Mouse (Mus musculus): Measurements from ENCODE around the gene Pjvk. TPM values are rescaled to one million over a fixed set of nuclear protein-coding genes. Genes with fewer than 3 reads are reported as not detected.
A peak's percentile ranks its signal among the peaks of the same experiment; 100 is the strongest.

The Pjvk gene
- polyA plus RNA-seq, 1 experiment from 2014 or later, result 1.1 TPM

DNA sequence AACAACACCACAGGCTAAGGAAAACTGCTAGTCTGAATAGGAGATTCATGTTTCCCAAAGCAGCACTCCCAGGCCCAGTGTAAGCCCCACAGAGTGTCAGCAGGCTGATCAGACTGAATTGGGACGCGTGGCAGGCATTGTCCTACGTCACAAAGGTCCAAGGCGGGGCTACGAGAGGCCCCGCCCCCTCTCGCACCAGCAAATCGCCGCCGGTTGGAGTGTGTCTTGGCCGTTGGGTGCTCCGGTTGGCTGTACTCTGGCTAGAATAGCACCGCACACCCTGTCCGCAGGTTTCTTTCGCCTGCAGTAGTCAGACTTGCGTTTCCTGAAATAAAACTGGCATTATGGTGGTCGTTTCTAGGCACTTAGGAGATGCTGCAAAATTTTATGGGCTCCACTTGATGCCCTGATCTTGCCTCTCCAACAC, 24.7 kb downstream of the Pjvk start, which contains the start of gene Fkbp7:
Gene Fkbp7 (minus strand): TSS at position 151 of the 427 bp plus-strand sequence.
- Histone ChIP-seq H3K4me2 (ENCODE audit: low read depth, low read length, severe bottlenecking) (peak within 1 kb of the TSS; percentile 65), H3K36me3 (ENCODE audit: control insufficient read depth, insufficient read depth, low read length) (no peaks in the 10 kb centered on the region), H3K9me3 (ENCODE audit: control insufficient read depth, low read length) (no peaks in the 10 kb centered on the region), H3K27ac (ENCODE audit: low read depth, low read length) (peak within 1 kb of the TSS; percentile 48), H3K27me3 (ENCODE audit: control insufficient read depth, insufficient read depth, low read length) (no peaks in the 10 kb centered on the region), H3K4me1 (replicated peaks; ENCODE audit: control insufficient read depth, insufficient read depth, low read length) (peaks cover 10% of the 10 kb centered on the region; the same call in 1 of the 2 replicates), H3K4me3 (ENCODE audit: low read depth, low read length) (peak within 1 kb of the TSS; percentile 34), H3K9ac (ENCODE audit: low read length) (peak within 1 kb of the TSS; percentile 69)
- DNase-seq (ENCODE audit: low spot score) (peak; percentile 96), ATAC-seq (replicated peaks; ENCODE audit: low FRiP score) (peak; percentile 95)
- 1% methylated on average over 17 of the region's 17 CpGs for WGBS

- Histone ChIP-seq H3K4me2 (ENCODE audit: low read depth, low read length, severe bottlenecking) (peak overlapping the region; percentile 65), H3K4me1 (replicated peaks; ENCODE audit: control insufficient read depth, insufficient read depth, low read length) (peaks cover 10% of the 10 kb centered on the region; the same call in 1 of the 2 replicates), H3K36me3 (ENCODE audit: control insufficient read depth, insufficient read depth, low read length) (no peaks in the 10 kb centered on the region), H3K27me3 (ENCODE audit: control insufficient read depth, insufficient read depth, low read length) (no peaks in the 10 kb centered on the region), H3K9ac (ENCODE audit: low read length) (no peak overlapping the region), H3K27ac (ENCODE audit: low read depth, low read length) (peak overlapping the region; percentile 48), H3K9me3 (ENCODE audit: control insufficient read depth, low read length) (no peaks in the 10 kb centered on the region), H3K4me3 (ENCODE audit: low read depth, low read length) (peak overlapping the region; percentile 34)
- ATAC-seq (replicated peaks; ENCODE audit: low FRiP score), result no peak
- no peak for DNase-seq (ENCODE audit: low spot score)
- 25% methylated on average over 7 of the region's 7 CpGs for WGBS
These were observed 25.3 kb downstream of the Pjvk start for GRCm38 (mm10) chr2:76673472-76674081.

DNA sequence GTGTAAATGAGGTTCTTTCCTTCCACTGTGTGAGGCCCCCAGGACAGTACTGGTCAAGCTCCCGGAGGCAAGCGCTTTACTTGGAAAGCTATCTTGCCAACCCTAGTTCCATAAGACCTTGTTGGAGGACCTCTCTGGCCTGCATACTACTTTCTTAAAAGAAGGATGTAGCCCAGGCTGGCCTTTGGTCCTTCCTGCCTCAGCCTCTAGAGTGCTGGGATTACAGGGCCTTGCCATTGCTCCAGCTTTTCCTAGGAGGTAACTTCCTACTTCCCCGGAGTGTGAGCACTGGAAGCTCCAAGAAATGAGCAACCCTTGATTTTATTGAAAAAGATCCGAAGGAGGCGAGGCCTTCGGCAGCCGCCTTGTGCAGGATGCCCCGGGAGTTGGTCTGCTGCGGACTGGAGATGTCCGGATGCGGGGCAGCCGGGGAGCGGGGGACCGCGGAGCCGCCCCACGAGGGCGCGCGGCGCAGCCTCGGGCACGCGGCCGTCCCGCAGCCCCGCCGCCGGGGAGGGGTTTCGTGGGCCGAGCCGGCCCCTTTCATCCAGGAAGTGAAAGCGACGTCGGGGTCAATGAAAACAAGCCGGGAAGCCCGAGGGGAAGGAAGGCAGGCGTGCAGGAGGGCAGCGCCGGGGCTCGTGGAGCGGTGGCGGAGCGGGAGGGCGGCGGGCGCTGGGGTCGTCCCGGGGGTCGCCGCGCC, 26.6 kb downstream of the Pjvk start, which contains the start of gene Plekha3:
Gene Plekha3 (plus strand): TSS at position 557 of the 703 bp plus-strand sequence.
- Histone ChIP-seq H3K9ac (ENCODE audit: low read length) (peak within 1 kb of the TSS; percentile 83), H3K36me3 (ENCODE audit: control insufficient read depth, insufficient read depth, low read length) (no peaks in the 10 kb centered on the region), H3K4me3 (ENCODE audit: low read depth, low read length) (peak within 1 kb of the TSS; percentile 85), H3K27ac (ENCODE audit: low read depth, low read length) (peak within 1 kb of the TSS; percentile 28), H3K4me1 (replicated peaks; ENCODE audit: control insufficient read depth, insufficient read depth, low read length) (peaks cover 10% of the 10 kb centered on the region; the same call in 1 of the 2 replicates), H3K4me2 (ENCODE audit: low read depth, low read length, severe bottlenecking) (peak within 1 kb of the TSS; percentile 59), H3K9me3 (ENCODE audit: control insufficient read depth, low read length) (no peaks in the 10 kb centered on the region), H3K27me3 (ENCODE audit: control insufficient read depth, insufficient read depth, low read length) (no peaks in the 10 kb centered on the region)
- DNase-seq (ENCODE audit: low spot score) (peak; percentile 89), ATAC-seq (replicated peaks; ENCODE audit: low FRiP score) (peak; percentile 73)
- WGBS, result 4% methylated on average over 51 of the region's 52 CpGs

- peak; percentile 79 for DNase-seq (ENCODE audit: low spot score)
- under 1% methylated on average over 39 of the region's 44 CpGs for WGBS
These were observed 27.2 kb downstream of the Pjvk start for GRCm38 (mm10) chr2:76675451-76675850.

GRCm38 (mm10) chr2:76675949-76676348, 27.7 kb downstream of the Pjvk start:
- H3K27ac ChIP-seq (ENCODE audit: low read depth, low read length), result no peak overlapping the region
- no peaks in the 10 kb centered on the region for H3K27me3 ChIP-seq (ENCODE audit: control insufficient read depth, insufficient read depth, low read length)
- ATAC-seq (replicated peaks; ENCODE audit: low FRiP score) (no peak), DNase-seq (ENCODE audit: low spot score) (no peak)
- 10% methylated on average over 4 of the region's 4 CpGs for WGBS
- H3K4me3 ChIP-seq (ENCODE audit: low read depth, low read length), result peak overlapping the region; percentile 85
- peak overlapping the region; percentile 83 for H3K9ac ChIP-seq (ENCODE audit: low read length)
- H3K4me2 ChIP-seq (ENCODE audit: low read depth, low read length, severe bottlenecking), result peak overlapping the region; percentile 59
- H3K4me1 ChIP-seq (replicated peaks; ENCODE audit: control insufficient read depth, insufficient read depth, low read length), result peaks cover 10% of the 10 kb centered on the region; the same call in 1 of the 2 replicates
- H3K36me3 ChIP-seq (ENCODE audit: control insufficient read depth, insufficient read depth, low read length), result no peaks in the 10 kb centered on the region
- H3K9me3 ChIP-seq (ENCODE audit: control insufficient read depth, low read length), result no peaks in the 10 kb centered on the region

More at GRCm38 (mm10) chr2:76675451-76675850, 27.2 kb downstream of the Pjvk start:
- Histone ChIP-seq H3K9ac (ENCODE audit: low read length) (peak overlapping the region; percentile 83), H3K4me1 (replicated peaks; ENCODE audit: control insufficient read depth, insufficient read depth, low read length) (peaks cover 10% of the 10 kb centered on the region; the same call in 1 of the 2 replicates), H3K9me3 (ENCODE audit: control insufficient read depth, low read length) (no peaks in the 10 kb centered on the region), H3K36me3 (ENCODE audit: control insufficient read depth, insufficient read depth, low read length) (no peaks in the 10 kb centered on the region), H3K4me2 (ENCODE audit: low read depth, low read length, severe bottlenecking) (peak overlapping the region; percentile 59), H3K4me3 (ENCODE audit: low read depth, low read length) (peak overlapping the region; percentile 85), H3K27ac (ENCODE audit: low read depth, low read length) (peak overlapping the region; percentile 28), H3K27me3 (ENCODE audit: control insufficient read depth, insufficient read depth, low read length) (no peaks in the 10 kb centered on the region)
- ATAC-seq (replicated peaks; ENCODE audit: low FRiP score), result peak; percentile 54

- 68% methylated on average over 13 of the region's 13 CpGs for WGBS
- Histone ChIP-seq H3K9ac (ENCODE audit: low read length) (peak overlapping the region; percentile 83), H3K36me3 (ENCODE audit: control insufficient read depth, insufficient read depth, low read length) (no peaks in the 10 kb centered on the region), H3K4me3 (ENCODE audit: low read depth, low read length) (peak overlapping the region; percentile 85), H3K9me3 (ENCODE audit: control insufficient read depth, low read length) (no peaks in the 10 kb centered on the region), H3K27me3 (ENCODE audit: control insufficient read depth, insufficient read depth, low read length) (no peaks in the 10 kb centered on the region), H3K4me1 (replicated peaks; ENCODE audit: control insufficient read depth, insufficient read depth, low read length) (peaks cover 10% of the 10 kb centered on the region; the same call in 1 of the 2 replicates), H3K27ac (ENCODE audit: low read depth, low read length) (no peak overlapping the region), H3K4me2 (ENCODE audit: low read depth, low read length, severe bottlenecking) (peak overlapping the region; percentile 59)
- DNase-seq (ENCODE audit: low spot score), result no peak
- no peak for ATAC-seq (replicated peaks; ENCODE audit: low FRiP score)
These were observed 28.3 kb downstream of the Pjvk start for GRCm38 (mm10) chr2:76676401-76677226.

GRCm38 (mm10) chr2:76682301-76682700, 34.0 kb downstream of the Pjvk start:
- no peaks in the 10 kb centered on the region; the same call in 1 of the 2 replicates for H3K36me3 ChIP-seq (ENCODE audit: control insufficient read depth, insufficient read depth, low read length)
- WGBS, result 93% methylated on average over 8 of the region's 8 CpGs

DNA sequence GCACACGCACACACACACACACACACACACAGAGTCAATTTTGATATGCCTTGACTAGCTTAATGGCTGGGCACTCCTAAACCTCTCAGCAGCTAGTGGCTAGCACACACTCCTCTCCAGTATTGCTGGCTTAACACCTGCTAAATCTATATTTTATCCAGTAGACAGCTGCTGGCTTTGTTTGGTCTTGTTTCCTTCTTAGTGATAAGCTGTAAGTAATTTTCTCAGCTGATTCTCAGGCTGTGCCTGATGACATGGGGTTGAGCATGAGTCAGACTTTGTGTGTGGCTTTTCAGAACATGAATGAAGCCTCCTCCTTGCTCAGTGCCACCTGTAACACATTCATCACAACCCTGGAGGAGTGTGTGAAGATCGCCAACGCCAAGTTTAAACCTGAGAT, 38.7 kb downstream of the Pjvk start:
- H3K4me1 ChIP-seq (replicated peaks; ENCODE audit: control insufficient read depth, insufficient read depth, low read length), result no peaks in the 10 kb centered on the region
- H3K9ac ChIP-seq (ENCODE audit: low read length), result no peak overlapping the region

More at GRCm38 (mm10) chr2:76682301-76682700, 34.0 kb downstream of the Pjvk start:
- no peak overlapping the region for H3K4me3 ChIP-seq (ENCODE audit: low read depth, low read length)
- H3K27ac ChIP-seq (ENCODE audit: low read depth, low read length), result no peak overlapping the region
- DNase-seq (ENCODE audit: low spot score), result no peak
- no peak overlapping the region for H3K4me2 ChIP-seq (ENCODE audit: low read depth, low read length, severe bottlenecking)
- H3K4me1 ChIP-seq (replicated peaks; ENCODE audit: control insufficient read depth, insufficient read depth, low read length), result no peaks in the 10 kb centered on the region
- no peak overlapping the region for H3K9ac ChIP-seq (ENCODE audit: low read length)
- no peaks in the 10 kb centered on the region for H3K9me3 ChIP-seq (ENCODE audit: control insufficient read depth, low read length)
- H3K27me3 ChIP-seq (ENCODE audit: control insufficient read depth, insufficient read depth, low read length), result no peaks in the 10 kb centered on the region
- no peak for ATAC-seq (replicated peaks; ENCODE audit: low FRiP score)

More for the DNA sequence above, 38.7 kb downstream of the Pjvk start:
- H3K27me3 ChIP-seq (ENCODE audit: control insufficient read depth, insufficient read depth, low read length), result no peaks in the 10 kb centered on the region
- 91% methylated on average over 3 of the region's 3 CpGs for WGBS
- no peaks in the 10 kb centered on the region; the same call in 1 of the 2 replicates for H3K36me3 ChIP-seq (ENCODE audit: control insufficient read depth, insufficient read depth, low read length)
- H3K9me3 ChIP-seq (ENCODE audit: control insufficient read depth, low read length), result no peaks in the 10 kb centered on the region
- ATAC-seq (replicated peaks; ENCODE audit: low FRiP score) (no peak), DNase-seq (ENCODE audit: low spot score) (no peak)
- no peak overlapping the region for H3K27ac ChIP-seq (ENCODE audit: low read depth, low read length)
- H3K4me3 ChIP-seq (ENCODE audit: low read depth, low read length), result no peak overlapping the region
- H3K4me2 ChIP-seq (ENCODE audit: low read depth, low read length, severe bottlenecking), result no peak overlapping the region
